Mouse (Mus musculus) brain, embryonic 14.5 days (tissue): ENCODE results near the gene Pxmp4. TPM values are rescaled to one million over a fixed set of nuclear protein-coding genes. Genes with fewer than 3 reads are reported as not detected.
A peak's percentile ranks its signal among the peaks of the same experiment; 100 is the strongest.

ENCODE experiments used
- DNase-seq: peaks from one replicate; pipeline ENCODE4 v3.0.0-alpha.2; 2011; ENCODE audit warnings: low read depth
- CTCF ChIP-seq: fragments of 200-500 bp; IDR thresholded peaks from 2 replicates; pipeline ENCODE4 v1.5.1; 2012; ENCODE audit warnings: inconsistent platforms, mild to moderate bottlenecking, moderate library complexity, borderline replicate concordance; ENCODE audit not compliant: insufficient read depth, insufficient read length; ENCODE audit errors: extremely low read depth
- POLR2A ChIP-seq: fragments of 200-500 bp; IDR thresholded peaks from 2 replicates; pipeline ENCODE4 v1.6.1; 2012; ENCODE audit warnings: mild to moderate bottlenecking, inconsistent platforms, borderline replicate concordance; ENCODE audit not compliant: poor library complexity, insufficient read depth, insufficient read length, severe bottlenecking; ENCODE audit errors: extremely low read depth
- polyA plus RNA-seq: library from polyadenylated mRNA; depleted of rRNA; stranded (reverse); fragments of >200 nt; gene quantifications from 2 replicates; pipeline ENCODE4 v1.2.3, GENCODE M21; 2012; rRNA removed

The Pxmp4 gene
- polyA plus RNA-seq = 11.4 and 12.5 TPM in 2 replicates

DNA sequence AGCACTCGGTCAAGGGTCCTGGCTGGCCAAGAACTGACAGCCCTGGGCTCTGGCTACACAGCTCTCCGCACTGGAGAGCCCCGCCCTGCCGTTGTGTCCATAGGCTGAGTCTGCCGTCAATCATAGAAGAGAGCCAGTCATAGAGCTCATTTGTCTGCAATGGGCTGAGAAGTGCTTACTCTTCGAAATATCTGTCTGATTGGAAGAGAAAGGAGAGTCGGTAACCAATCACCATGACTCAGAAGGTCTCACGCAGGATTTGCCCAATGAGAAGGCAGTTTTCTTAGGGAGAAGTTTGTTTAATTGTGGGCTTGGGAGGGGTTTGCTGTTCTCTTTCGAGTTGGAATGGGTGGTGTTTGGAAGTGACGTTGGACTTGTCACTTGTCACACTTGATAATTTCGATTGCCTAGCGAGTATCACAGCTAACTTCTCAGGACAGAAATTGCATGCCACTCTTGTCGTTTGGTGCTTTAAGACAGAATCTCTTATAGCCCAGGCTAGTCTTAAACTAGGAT, at the start of gene Pxmp4:
Gene Pxmp4 (minus strand): TSS at position 71 of the 516 bp plus-strand sequence.
- DNase-seq = peak; percentile 99
- no peak for TF ChIP-seq CTCF
- peak; percentile 36; the same call in 1 of the 2 replicates for TF ChIP-seq POLR2A

GRCm38 (mm10) chr2:154651363-154651762, 47.9 kb upstream of the Pxmp4 start, which contains the start of gene Chmp4b:
Chmp4b (plus strand) TSS chr2:154651705.
- no peak for DNase-seq
- TF ChIP-seq POLR2A (no peak), CTCF (no peak)

DNA sequence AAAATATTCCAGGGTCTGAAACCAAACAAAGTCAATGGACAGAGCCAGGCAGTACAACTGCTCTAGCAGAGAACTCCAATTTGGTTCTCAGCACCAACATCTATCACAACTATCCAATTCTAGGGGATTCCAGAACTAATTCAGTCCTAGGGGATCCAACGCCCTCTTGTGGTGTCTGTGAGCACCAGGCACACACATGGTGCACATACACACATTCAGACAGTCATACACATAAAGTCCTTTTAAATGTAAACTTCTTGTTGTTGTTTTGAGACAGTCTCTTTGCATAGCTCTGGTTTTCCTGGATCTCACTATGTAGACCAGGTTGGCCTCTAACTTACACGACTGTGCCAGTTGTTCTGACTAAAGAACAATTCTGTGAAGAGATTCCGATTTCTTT, 46.9 kb upstream of the Pxmp4 start:
- no peak for DNase-seq
- TF ChIP-seq POLR2A (no peak), CTCF (no peak)

DNA sequence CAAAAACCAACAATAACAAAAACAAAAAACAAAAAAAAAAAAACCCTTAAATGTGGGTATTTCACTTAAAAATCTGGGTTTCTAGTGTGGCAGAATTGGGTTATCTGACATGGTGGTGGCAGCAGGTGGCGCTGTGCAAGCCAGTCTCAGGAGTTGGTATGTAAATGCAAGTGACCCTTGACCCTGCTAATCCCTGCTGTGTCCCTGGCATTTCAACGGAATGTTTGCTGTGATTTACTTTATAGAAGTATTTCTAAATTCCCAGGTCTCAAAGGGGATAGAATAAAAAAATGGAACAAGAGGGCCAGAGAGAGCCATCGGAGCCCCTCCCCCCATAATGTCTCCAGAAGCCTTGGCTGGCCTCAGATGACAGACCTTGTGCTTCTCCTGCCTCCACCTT, 44.6 kb upstream of the Pxmp4 start:
- TF ChIP-seq CTCF = peak; percentile 60; the same call in 1 of the 2 replicates
- no peak for TF ChIP-seq POLR2A
- DNase-seq = peak; percentile 62

DNA sequence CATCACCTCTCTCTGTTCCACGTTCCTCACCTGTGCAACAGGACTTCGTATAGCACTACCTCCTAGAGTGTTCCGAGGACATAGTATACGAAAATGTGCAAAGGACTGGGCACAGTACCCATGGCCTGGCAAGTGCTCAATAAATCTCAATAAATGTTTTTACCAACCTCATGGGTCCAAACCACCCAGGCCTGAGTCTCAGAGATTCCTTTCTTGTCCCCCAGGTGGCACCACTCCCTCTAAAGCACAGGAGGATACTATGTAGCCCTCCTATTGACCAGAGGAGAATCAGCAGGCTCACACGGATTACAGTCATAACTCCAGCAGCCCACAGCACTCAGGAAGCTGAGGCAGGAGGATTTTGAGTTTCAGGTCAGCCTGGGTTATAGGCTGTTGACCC, 43.1 kb upstream of the Pxmp4 start:
- no peak for TF ChIP-seq POLR2A
- peak; percentile 33; the same call in 1 of the 2 replicates for TF ChIP-seq CTCF
- DNase-seq = peak; percentile 26

GRCm38 (mm10) chr2:154642712-154643385, 39.3 kb upstream of the Pxmp4 start:
- no peak for DNase-seq
- TF ChIP-seq CTCF (peak; percentile 18; the same call in 1 of the 2 replicates), POLR2A (no peak)

DNA sequence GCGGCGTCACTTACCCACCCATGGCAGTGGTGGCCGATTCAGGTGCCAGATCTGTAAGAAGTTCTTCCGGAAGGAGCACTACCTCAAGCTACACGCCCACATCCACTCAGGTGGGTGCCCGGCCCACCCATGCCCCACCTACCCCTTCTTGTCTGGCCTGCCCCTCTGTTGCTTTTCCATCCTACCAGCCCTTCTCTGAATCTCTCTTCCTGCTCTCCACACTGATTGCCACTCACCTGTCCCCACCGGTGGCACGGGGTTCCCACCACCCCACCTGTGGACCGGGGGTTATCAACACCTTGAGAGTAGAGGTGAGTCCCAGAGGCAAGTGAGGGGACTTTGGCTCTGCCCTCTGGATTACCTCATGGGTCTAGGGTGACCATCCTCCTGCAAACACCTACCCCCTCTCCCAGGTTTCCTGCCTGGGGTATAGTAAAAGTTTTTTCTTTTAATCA, 38.5 kb upstream of the Pxmp4 start:
- DNase-seq = no peak
- no peak for TF ChIP-seq POLR2A
- TF ChIP-seq CTCF = no peak

DNA sequence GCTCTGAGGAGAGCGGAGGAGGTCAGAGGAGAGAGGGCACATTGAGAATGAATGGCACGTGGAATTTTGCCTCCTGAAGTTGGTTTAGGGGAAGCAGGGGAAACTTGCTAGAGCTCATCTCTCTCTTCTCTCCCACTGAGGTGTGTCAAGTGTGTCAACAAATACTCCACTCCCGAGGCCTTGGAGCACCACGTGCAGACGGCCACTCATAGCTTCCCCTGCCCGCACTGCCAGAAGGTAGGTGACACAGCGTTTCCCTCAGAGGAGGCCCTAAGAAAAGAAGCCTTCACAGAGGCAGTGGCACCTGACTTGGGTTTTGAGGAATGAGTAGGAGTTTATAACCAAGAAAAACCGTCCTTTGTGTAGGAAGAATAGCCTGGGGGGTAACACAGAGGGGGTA, 37.7 kb upstream of the Pxmp4 start:
- DNase-seq = no peak
- no peak for TF ChIP-seq CTCF
- TF ChIP-seq POLR2A = no peak

DNA sequence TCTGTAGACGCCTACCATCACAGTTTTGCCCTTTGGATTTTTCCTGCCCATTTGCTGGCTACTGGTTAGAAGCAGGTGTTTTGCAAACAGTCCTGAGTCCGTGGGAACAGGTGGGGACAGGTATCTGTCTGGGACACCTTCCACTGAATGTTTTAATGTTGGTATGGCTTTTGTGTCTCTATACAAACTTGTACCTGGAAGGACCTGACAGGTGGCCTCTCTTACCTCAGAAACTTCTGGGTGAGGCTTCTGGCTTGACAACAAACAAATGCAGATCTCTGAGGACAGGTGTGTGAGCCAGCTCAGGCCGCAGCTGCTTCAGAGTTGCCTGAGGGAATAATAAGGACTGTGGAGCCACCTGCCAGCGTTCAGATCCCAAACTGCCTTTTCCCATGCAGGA, 35.6 kb upstream of the Pxmp4 start:
- TF ChIP-seq POLR2A (no peak), CTCF (no peak)

DNA sequence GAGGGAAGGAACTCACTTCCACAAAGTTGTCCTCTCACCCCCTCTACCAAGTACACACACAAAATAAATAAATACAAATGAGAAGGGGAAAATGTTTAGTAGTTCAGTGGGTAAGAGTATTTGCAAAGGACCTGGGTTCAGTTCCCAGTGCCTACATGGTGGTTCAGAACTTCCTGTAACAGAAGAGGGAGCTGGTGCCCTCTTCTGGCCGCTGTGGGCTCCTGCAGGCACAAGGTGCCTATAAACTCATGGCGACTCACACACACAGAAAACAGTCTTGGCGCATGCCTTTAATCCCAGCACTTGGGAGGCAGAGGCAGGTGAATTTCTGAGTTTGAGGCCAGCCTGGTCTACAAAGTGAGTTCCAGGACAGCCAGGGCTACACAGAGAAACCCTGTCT, 35.0 kb upstream of the Pxmp4 start:
- TF ChIP-seq POLR2A (no peak), CTCF (no peak)
- no peak for DNase-seq

More for the DNA sequence above, 35.6 kb upstream of the Pxmp4 start:
- no peak for DNase-seq

- no peak for DNase-seq
- TF ChIP-seq CTCF (no peak), POLR2A (no peak)
These were observed 32.3 kb upstream of the Pxmp4 start for GRCm38 (mm10) chr2:154635826-154636225.

DNA sequence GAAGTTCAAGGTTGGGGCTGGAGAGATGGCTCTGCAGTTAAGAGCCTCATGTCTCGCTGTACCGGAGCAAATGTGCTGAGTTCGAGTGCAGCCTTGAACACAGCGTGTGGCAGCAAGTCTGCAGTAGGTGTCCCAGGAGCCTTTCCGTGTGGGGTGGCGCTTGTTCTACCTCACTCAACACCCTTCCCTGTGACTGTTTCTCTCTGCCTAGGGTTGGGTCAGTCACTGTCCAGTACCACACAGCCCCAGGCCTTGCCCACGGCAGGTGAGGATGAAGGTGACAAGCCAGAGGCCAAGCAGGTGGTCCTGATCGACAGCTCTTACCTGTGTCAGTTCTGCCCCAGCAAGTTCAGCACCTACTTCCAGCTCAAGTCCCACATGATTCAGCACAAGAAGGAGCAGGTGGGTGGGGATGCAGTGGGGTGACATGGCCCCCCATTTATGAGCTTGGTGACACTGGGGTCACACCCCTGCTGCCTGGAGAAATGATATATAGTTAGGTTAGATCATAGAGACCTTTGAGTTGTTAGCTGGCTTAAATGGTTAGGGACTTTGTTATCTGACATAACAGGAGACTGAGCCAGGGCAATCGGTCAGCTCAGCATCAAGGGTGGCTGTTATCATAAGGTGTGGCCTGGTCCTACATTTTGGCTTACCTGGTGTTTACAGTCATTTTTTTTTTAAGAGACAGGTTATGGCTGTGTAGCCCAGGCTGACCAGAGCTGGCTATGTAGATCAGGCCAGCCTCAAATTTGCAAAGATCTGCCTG, 30.6 kb upstream of the Pxmp4 start:
- no peak for DNase-seq
- no peak for TF ChIP-seq CTCF
- no peak for TF ChIP-seq POLR2A
